Mouse (Mus musculus): ENCODE measurements around the gene Gm3182.
"Not testable (repeated sequence)": the region's sequence is repeated elsewhere in the genome, so short reads cannot be mapped to it uniquely, and the experiment has no call there.

The Gm3182 gene

GRCm38 (mm10) chr14:4481445-4481844, at the start of gene Gm3182:
TSS of gene Gm3182 (plus strand) at chr14:4481745.
- DNase-seq (ENCODE audit: low read depth in 2 of 2, low spot score in 2 of 2) = not testable (repeated sequence)

GRCm38 (mm10) chr14:4499425-4499824, 17.9 kb downstream of the Gm3182 start:
- not testable (repeated sequence) for DNase-seq (ENCODE audit: low read depth in 2 of 2, low spot score in 2 of 2)
